Mouse (Mus musculus) myocyte (in vitro differentiated cells): ENCODE data around the gene Rpl14. TPM values are rescaled to one million over a fixed set of nuclear protein-coding genes. Genes with fewer than 3 reads are reported as not detected.

Experiments
- H3K27me3 ChIP-seq: one replicate; pipeline ENCODE4 v1.6.1; 2011; ENCODE audit not compliant: control insufficient read depth, insufficient read depth, insufficient read length
- H3K36me3 ChIP-seq: one replicate; pipeline ENCODE4 v1.6.1; 2011; ENCODE audit not compliant: control insufficient read depth, insufficient read depth
- H3K4me2 ChIP-seq: one replicate; pipeline ENCODE4 v1.6.1; 2011; ENCODE audit warnings: low read depth, control low read depth
- H3K4me3 ChIP-seq: one replicate; pipeline ENCODE4 v1.5.1; 2011; ENCODE audit warnings: mild to moderate bottlenecking, control low read depth, moderate library complexity
- H3K79me2 ChIP-seq: one replicate; pipeline ENCODE4 v1.6.1; 2011; ENCODE audit not compliant: control insufficient read depth, insufficient read depth
- H3ac ChIP-seq: one replicate; pipeline ENCODE4 v1.6.1; 2011; ENCODE audit not compliant: control insufficient read depth, insufficient read length
- CEBPB ChIP-seq: IDR thresholded peaks from 2 replicates; pipeline ENCODE4 v1.6.1; 2011; ENCODE audit warnings: mild to moderate bottlenecking, moderate library complexity; ENCODE audit not compliant: poor library complexity, insufficient read depth, severe bottlenecking
- E2F4 ChIP-seq: IDR thresholded peaks from one replicate; pipeline ENCODE4 v1.6.1; 2011; ENCODE audit warnings: mild to moderate bottlenecking, control low read depth, moderate library complexity; ENCODE audit not compliant: insufficient read depth
- MAX ChIP-seq: IDR thresholded peaks from one replicate; pipeline ENCODE4 v1.6.1; 2011; ENCODE audit warnings: low read depth, mild to moderate bottlenecking, control low read depth
- MYOD1 ChIP-seq, 3 experiments: IDR thresholded peaks; one replicate each; pipeline ENCODE4 v1.6.1; 2011; ENCODE audit warnings: control low read depth in 2 of 3, low read depth in 2 of 3, mild to moderate bottlenecking in 2 of 3, moderate library complexity in 1 of 3; ENCODE audit not compliant: insufficient read length in 2 of 3, control insufficient read depth in 1 of 3
- MYOG ChIP-seq, 3 experiments: IDR thresholded peaks; one replicate each; pipeline ENCODE4 v1.6.1; 2011; ENCODE audit warnings: control low read depth in 2 of 3, low read depth in 2 of 3, mild to moderate bottlenecking in 2 of 3; ENCODE audit not compliant: insufficient read length in 2 of 3, control insufficient read depth in 1 of 3, insufficient read depth in 1 of 3
- POLR2A ChIP-seq: IDR thresholded peaks from one replicate; pipeline ENCODE4 v1.6.1; 2011; ENCODE audit warnings: low read depth, mild to moderate bottlenecking, control low read depth, moderate library complexity; ENCODE audit not compliant: insufficient read length
- POLR2AphosphoS2 ChIP-seq: IDR thresholded peaks from one replicate; pipeline ENCODE4 v1.6.1; 2011; ENCODE audit warnings: low read depth, control low read depth; ENCODE audit not compliant: insufficient read length
- REST ChIP-seq: IDR thresholded peaks from one replicate; pipeline ENCODE4 v1.6.1; 2011; ENCODE audit warnings: mild to moderate bottlenecking, control low read depth, moderate library complexity; ENCODE audit not compliant: insufficient read depth, insufficient read length
- SRF ChIP-seq: IDR thresholded peaks from one replicate; pipeline ENCODE4 v1.6.1; 2011; ENCODE audit warnings: low read depth; ENCODE audit not compliant: control insufficient read depth, insufficient read length
- TCF12 ChIP-seq: IDR thresholded peaks from one replicate; pipeline ENCODE4 v1.6.1; 2011; ENCODE audit warnings: mild to moderate bottlenecking, control low read depth; ENCODE audit not compliant: poor library complexity, insufficient read depth, severe bottlenecking
- TCF3 ChIP-seq: IDR thresholded peaks from one replicate; pipeline ENCODE4 v1.6.1; 2011; ENCODE audit warnings: low read depth, control low read depth; ENCODE audit not compliant: insufficient read length
- USF1 ChIP-seq: IDR thresholded peaks from one replicate; pipeline ENCODE4 v1.6.1; 2011; ENCODE audit warnings: low read depth, mild to moderate bottlenecking, control low read depth, moderate library complexity
- polyA plus RNA-seq: library from polyadenylated mRNA; unstranded; fragments of >200 nt; fragmentation: generic; extraction: Trizol; gene quantifications from one replicate; pipeline ENCODE4 v1.2.1, GENCODE M21; 2012; ENCODE audit warnings: missing spikeins

Gene Rpl14
- polyA plus RNA-seq, 1 experiment: 1,509 TPM

DNA sequence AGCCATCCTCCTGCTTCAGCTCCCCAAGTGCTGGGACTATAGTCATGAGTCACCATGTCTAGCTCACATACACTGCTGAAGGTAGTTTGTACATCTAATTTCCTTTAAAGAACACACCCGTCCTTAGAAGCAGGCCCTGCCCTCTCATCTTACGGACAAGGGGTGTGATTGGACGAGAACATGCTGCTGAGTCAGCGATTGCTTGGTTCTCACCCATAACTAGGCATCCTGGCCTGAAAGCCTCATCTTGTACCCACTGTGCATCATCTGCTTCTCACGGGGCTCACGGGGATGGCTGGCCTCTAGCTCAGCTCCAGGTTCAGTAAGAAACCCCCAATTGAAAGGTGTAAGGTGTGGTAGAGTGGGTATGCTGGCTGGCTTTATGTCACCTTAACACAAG, 42.8 kb downstream of the Rpl14 start:
- Histone ChIP-seq H3K79me2 (no peaks in the 10 kb centered on the region), H3K36me3 (no peaks in the 10 kb centered on the region), H3K27me3 (no peaks in the 10 kb centered on the region), H3K4me2 (no peak overlapping the region), H3ac (no peak overlapping the region), H3K4me3 (no peak overlapping the region)
- TF ChIP-seq CEBPB (no peak), MYOG (IDR thresholded peaks at IDR 0.05; ENCODE audit: control insufficient read depth in 1 of 3, insufficient read depth in 1 of 3, insufficient read length in 2 of 3, low read depth in 2 of 3) (no peak), TCF12 (no peak), TCF3 (no peak), REST (no peak), SRF (no peak), POLR2AphosphoS2 (no peak), POLR2A (no peak), USF1 (no peak), E2F4 (no peak)

DNA sequence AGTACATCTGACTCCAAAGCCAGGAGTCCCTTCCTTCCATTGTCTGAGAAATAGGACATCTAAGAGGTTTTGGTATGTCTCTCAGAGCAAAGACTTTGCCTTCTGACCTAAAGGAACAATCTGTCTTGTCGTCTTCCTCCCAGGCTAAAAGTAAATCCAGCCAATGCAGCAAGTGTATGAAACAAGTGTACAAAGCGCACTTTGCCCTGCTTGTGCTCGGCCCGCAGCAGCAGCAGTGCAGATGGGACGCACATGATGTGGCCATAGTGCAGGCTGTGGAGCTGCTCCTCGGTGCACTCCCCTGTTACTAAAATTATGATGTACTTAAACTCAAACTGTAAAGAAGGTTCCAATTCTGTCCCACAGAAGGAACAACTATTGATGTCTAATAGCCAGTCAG, 46.9 kb downstream of the Rpl14 start:
- H3K36me3 ChIP-seq: no peaks in the 10 kb centered on the region
- no peak overlapping the region for H3ac ChIP-seq
- no peak overlapping the region for H3K4me2 ChIP-seq
- H3K27me3 ChIP-seq: no peaks in the 10 kb centered on the region
- H3K4me3 ChIP-seq: no peak overlapping the region
- TF ChIP-seq POLR2AphosphoS2: no peak
- no peaks in the 10 kb centered on the region for H3K79me2 ChIP-seq

DNA sequence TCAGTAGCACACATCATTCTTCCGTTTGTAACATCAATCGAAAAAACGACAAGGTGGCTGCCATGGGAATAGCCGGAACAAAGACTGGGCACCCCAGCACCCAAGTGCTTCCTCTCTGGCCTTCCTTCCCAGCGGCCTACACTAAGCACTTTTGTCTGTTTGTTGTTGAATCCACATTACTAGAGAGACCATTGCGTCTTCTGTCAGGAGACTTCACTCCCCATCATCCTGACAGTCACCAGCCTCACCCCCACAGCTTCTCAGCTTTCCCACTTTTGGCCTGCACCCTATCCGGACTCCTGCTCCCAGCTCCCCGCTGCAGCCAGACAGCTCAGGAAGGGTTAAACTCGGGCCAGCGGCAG, 48.1 kb downstream of the Rpl14 start:
- no peaks in the 10 kb centered on the region for H3K27me3 ChIP-seq
- no peak overlapping the region for H3K4me2 ChIP-seq
- no peak overlapping the region for H3ac ChIP-seq
- no peaks in the 10 kb centered on the region for H3K79me2 ChIP-seq
- H3K36me3 ChIP-seq: no peaks in the 10 kb centered on the region
- TF ChIP-seq CEBPB (no peak), USF1 (no peak), MYOD1 (IDR thresholded peaks at IDR 0.05; ENCODE audit: control insufficient read depth in 1 of 3, insufficient read length in 2 of 3, low read depth in 2 of 3) (no peak), POLR2AphosphoS2 (no peak), TCF12 (no peak), MAX (no peak), POLR2A (no peak), SRF (no peak), MYOG (IDR thresholded peaks at IDR 0.05; ENCODE audit: control insufficient read depth in 1 of 3, insufficient read depth in 1 of 3, insufficient read length in 2 of 3, low read depth in 2 of 3) (no peak), REST (no peak), TCF3 (no peak), E2F4 (no peak)
- no peak overlapping the region for H3K4me3 ChIP-seq

DNA sequence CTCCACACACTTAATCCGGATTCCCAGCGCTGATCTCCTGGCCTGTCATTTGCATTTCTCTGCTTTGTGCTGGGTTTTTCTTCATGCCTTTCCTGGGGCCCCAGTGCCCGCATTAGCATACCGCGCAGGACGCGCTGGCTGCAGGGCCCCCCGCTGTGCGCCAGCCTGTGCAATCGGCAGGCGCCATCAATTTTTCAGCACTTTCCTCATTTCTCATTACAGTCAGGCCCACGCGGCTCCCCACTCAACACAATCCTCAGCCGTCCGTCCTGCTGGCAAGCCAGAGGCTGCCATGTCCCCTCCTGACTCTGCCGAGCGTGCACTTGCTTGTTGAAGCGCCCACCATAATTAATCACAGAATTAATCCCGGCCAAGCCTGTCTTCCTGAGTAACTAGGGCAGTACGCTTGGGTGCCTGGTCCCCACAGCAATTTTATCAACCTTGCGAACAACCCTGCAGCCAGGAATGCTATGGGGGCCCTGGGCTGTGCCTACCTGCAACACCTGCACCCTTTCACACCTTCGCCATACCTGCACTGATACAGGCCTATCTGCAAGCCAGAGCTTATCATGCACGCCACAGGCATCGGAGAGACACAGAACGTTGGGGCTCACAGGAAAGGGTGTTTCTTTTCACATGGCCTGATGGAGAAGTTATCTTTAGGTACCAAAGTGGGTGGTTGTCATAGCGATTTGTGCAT, 48.6 kb downstream of the Rpl14 start:
- TF ChIP-seq USF1 (no peak), E2F4 (no peak), TCF12 (no peak), SRF (no peak), MYOG (IDR thresholded peaks at IDR 0.05; ENCODE audit: control insufficient read depth in 1 of 3, insufficient read depth in 1 of 3, insufficient read length in 2 of 3, low read depth in 2 of 3) (no peak), POLR2A (no peak), CEBPB (no peak), REST (no peak), MYOD1 (IDR thresholded peaks at IDR 0.05; ENCODE audit: control insufficient read depth in 1 of 3, insufficient read length in 2 of 3, low read depth in 2 of 3) (no peak), POLR2AphosphoS2 (no peak), MAX (no peak), TCF3 (no peak)
- H3K27me3 ChIP-seq: no peaks in the 10 kb centered on the region
- no peak overlapping the region for H3K4me2 ChIP-seq
- no peak overlapping the region for H3K4me3 ChIP-seq
- H3ac ChIP-seq: no peak overlapping the region
- no peaks in the 10 kb centered on the region for H3K36me3 ChIP-seq
- H3K79me2 ChIP-seq: no peaks in the 10 kb centered on the region

DNA sequence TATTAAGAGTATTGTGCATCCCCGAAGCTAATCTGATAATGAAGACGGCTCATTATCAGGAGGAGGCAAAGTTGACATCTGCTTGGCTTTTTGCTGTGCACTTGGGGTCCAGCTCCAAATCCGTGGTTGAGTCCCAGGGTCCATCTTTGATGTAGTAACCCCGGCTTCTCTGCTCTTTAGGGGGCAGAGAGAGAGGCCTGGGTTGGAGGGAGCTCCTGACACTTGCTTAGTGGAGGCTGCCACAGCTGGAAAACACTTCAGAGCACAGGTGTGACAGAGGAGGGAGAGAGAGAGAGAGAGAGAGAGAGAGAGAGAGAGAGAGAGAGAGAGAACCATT, 49.1 kb downstream of the Rpl14 start:
- H3K4me3 ChIP-seq: no peak overlapping the region
- no peaks in the 10 kb centered on the region for H3K27me3 ChIP-seq
- H3K79me2 ChIP-seq: no peaks in the 10 kb centered on the region
- no peak overlapping the region for H3K4me2 ChIP-seq
- no peak for TF ChIP-seq REST
- H3ac ChIP-seq: no peak overlapping the region
- no peaks in the 10 kb centered on the region for H3K36me3 ChIP-seq

Other genes with a start within 250 kb of the Rpl14 start
- 55.0 TPM for gene Eif1b, start 79.2 kb upstream of the Rpl14 start, polyA plus RNA-seq
- gene Entpd3, start 31.6 kb upstream of the Rpl14 start, polyA plus RNA-seq: 1.1 TPM